Mouse (Mus musculus) embryonic facial prominence, embryonic 14.5 days (tissue): ENCODE measurements around the gene Adcy6. TPM values are rescaled to one million over a fixed set of nuclear protein-coding genes. Genes with fewer than 3 reads are reported as not detected.

Source experiments
- ATAC-seq: fragments of 200-750 bp; cut with Nextera tagmentation; 2 replicates; pipeline ENCODE4 v1.8.0; 2017; ENCODE audit warnings: low read depth, moderate number of reproducible peaks, moderate TSS enrichment
- DNase-seq: peaks from one replicate; pipeline ENCODE4 v3.0.0-alpha.2; 2015; ENCODE audit warnings: low spot score
- H3K27ac ChIP-seq: fragments of 300-500 bp; sonication (generic); replicated peaks from 2 replicates; pipeline ENCODE4 v1.5.1; 2014; ENCODE audit warnings: low read depth, mild to moderate bottlenecking, low read length, moderate library complexity
- H3K27me3 ChIP-seq: fragments of 300-500 bp; sonication (generic); replicated peaks from 2 replicates; pipeline ENCODE4 v1.6.1; 2014; ENCODE audit warnings: low read length; ENCODE audit not compliant: control insufficient read depth, insufficient read depth
- H3K36me3 ChIP-seq: fragments of 300-500 bp; sonication (generic); 2 replicates; pipeline ENCODE4 v1.6.1; 2014; ENCODE audit warnings: low read length, mixed read lengths; ENCODE audit not compliant: control insufficient read depth, insufficient read depth
- H3K4me1 ChIP-seq: fragments of 300-500 bp; sonication (generic); 2 replicates; pipeline ENCODE4 v1.6.1; 2014; ENCODE audit warnings: antibody characterized with exemption, low read length; ENCODE audit not compliant: control insufficient read depth, insufficient read depth
- H3K4me2 ChIP-seq: fragments of 300-500 bp; sonication (generic); 2 replicates; pipeline ENCODE4 v1.6.1; 2014; ENCODE audit warnings: low read depth, mild to moderate bottlenecking, low read length, moderate library complexity, mixed read lengths
- H3K4me3 ChIP-seq: fragments of 300-500 bp; sonication (generic); 2 replicates; pipeline ENCODE4 v1.5.1; 2014; ENCODE audit warnings: low read depth, mild to moderate bottlenecking, low read length
- H3K9ac ChIP-seq: fragments of 300-500 bp; sonication (generic); 2 replicates; pipeline ENCODE4 v1.6.1; 2014; ENCODE audit warnings: low read depth, mild to moderate bottlenecking, low read length, moderate library complexity, mixed read lengths
- H3K9me3 ChIP-seq: fragments of 300-500 bp; sonication (generic); 2 replicates; pipeline ENCODE4 v1.6.1; 2016; ENCODE audit warnings: low read length; ENCODE audit not compliant: control insufficient read depth
- WGBS: fragments of 180-500 bp; shearing (Covaris S2); extraction: QIAGEN DNeasy Blood & Tissue Kit; methylation state at CpG from one replicate; pipeline ENCODE4 v1.1.7; 2014; 5-methylcytosine and 5-hydroxymethylcytosine counted together
- polyA plus RNA-seq: library from polyadenylated mRNA; unstranded; fragments of >200 nt; fragmentation: Nextera tagmentation; extraction: Ambion mirVana; gene quantifications from 2 replicates; pipeline ENCODE4 v1.2.1, GENCODE M21; 2014

The Adcy6 gene
- polyA plus RNA-seq, 1 experiment from 2014 or later = 14.9 TPM

- Histone ChIP-seq H3K27ac (peak overlapping the region; percentile 89), H3K27me3 (no peaks in the 10 kb centered on the region), H3K4me3 (peak overlapping the region; percentile 82), H3K4me1 (peaks cover 25% of the 10 kb centered on the region), H3K4me2 (peak overlapping the region; percentile 87), H3K9ac (peak overlapping the region; percentile 91), H3K36me3 (no peaks in the 10 kb centered on the region), H3K9me3 (no peaks in the 10 kb centered on the region)
- 5% methylated on average over 12 of the region's 12 CpGs for WGBS
- ATAC-seq (no peak), DNase-seq (peak; percentile 49)
These were observed 306 bp upstream of the Adcy6 start for GRCm38 (mm10) chr15:98610131-98610633.

- Histone ChIP-seq H3K27ac (peak overlapping the region; percentile 89), H3K36me3 (peaks cover 10% of the 10 kb centered on the region), H3K27me3 (no peaks in the 10 kb centered on the region), H3K9me3 (no peaks in the 10 kb centered on the region), H3K9ac (peak overlapping the region; percentile 91), H3K4me3 (peak overlapping the region; percentile 82), H3K4me2 (peak overlapping the region; percentile 87), H3K4me1 (peaks cover 19% of the 10 kb centered on the region)
- DNase-seq = no peak
- WGBS = 0% methylated on average over 4 of the region's 26 CpGs
- peak; percentile 19 for ATAC-seq
These were observed 1.1 kb downstream of the Adcy6 start for GRCm38 (mm10) chr15:98608784-98609250.

GRCm38 (mm10) chr15:98608058-98608783 lies 1.7 kb downstream of the Adcy6 start:
- Histone ChIP-seq H3K9me3 (no peaks in the 10 kb centered on the region), H3K36me3 (peaks cover 16% of the 10 kb centered on the region), H3K27me3 (no peaks in the 10 kb centered on the region), H3K9ac (peak overlapping the region; percentile 91), H3K27ac (peak overlapping the region; percentile 89; the same call in 1 of the 2 replicates), H3K4me1 (peaks cover 22% of the 10 kb centered on the region), H3K4me3 (peak overlapping the region; percentile 82), H3K4me2 (peak overlapping the region; percentile 87)
- ATAC-seq = no peak
- DNase-seq = no peak
- WGBS = 11% methylated on average over 7 of the region's 10 CpGs

DNA sequence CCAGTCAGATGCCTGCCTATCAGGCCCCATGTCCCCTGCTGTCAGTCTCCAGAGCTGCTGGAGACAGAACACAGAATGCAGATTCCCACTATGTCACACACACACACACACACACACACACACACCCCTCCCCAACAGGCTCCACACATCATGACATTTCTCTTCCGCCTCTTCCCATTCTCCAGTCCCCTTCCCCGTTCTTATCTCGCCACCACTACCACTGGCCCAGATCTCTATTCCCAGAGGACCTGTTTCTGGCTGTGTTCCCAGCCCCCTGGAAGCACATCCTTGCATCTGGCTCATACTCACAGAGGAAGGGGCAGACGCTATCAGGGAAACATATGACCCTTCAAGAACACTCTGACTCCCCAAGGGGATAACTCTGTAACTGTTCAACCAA lies 2.3 kb downstream of the Adcy6 start:
- Histone ChIP-seq H3K4me2 (peak overlapping the region; percentile 87), H3K27ac (no peak overlapping the region), H3K27me3 (no peaks in the 10 kb centered on the region), H3K36me3 (peaks cover 16% of the 10 kb centered on the region), H3K4me1 (peaks cover 28% of the 10 kb centered on the region), H3K4me3 (peak overlapping the region; percentile 82), H3K9me3 (no peaks in the 10 kb centered on the region), H3K9ac (peak overlapping the region; percentile 91)
- no peak for ATAC-seq
- peak; percentile 57 for DNase-seq
- WGBS = 28% methylated on average over 4 of the region's 4 CpGs

DNA sequence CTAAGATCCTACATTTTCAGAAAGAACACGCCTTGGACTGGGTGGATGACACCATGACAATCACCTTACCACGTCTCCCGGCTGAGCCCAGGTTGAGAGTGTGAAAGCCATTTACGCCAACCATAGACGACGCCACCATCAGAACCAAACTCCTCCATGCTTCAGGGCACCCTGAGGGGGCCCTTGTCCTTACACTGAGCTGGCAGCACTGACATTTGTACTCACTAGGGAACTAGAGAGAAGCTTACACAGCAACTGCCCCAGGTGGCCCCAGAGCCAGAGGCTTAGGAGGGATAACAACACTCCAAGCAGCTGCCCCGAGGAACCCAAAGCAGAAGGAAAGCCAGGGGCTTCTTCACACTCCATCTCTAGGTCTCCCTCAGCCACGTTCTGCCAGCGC lies 3.1 kb downstream of the Adcy6 start:
- Histone ChIP-seq H3K4me1 (peaks cover 37% of the 10 kb centered on the region), H3K36me3 (peaks cover 16% of the 10 kb centered on the region), H3K4me3 (no peak overlapping the region), H3K9ac (peak overlapping the region; percentile 34; the same call in 1 of the 2 replicates), H3K27me3 (no peaks in the 10 kb centered on the region), H3K4me2 (peak overlapping the region; percentile 87; the same call in 1 of the 2 replicates), H3K9me3 (no peaks in the 10 kb centered on the region), H3K27ac (no peak overlapping the region)
- WGBS = 66% methylated on average over 9 of the region's 9 CpGs
- DNase-seq = no peak
- no peak for ATAC-seq

DNA sequence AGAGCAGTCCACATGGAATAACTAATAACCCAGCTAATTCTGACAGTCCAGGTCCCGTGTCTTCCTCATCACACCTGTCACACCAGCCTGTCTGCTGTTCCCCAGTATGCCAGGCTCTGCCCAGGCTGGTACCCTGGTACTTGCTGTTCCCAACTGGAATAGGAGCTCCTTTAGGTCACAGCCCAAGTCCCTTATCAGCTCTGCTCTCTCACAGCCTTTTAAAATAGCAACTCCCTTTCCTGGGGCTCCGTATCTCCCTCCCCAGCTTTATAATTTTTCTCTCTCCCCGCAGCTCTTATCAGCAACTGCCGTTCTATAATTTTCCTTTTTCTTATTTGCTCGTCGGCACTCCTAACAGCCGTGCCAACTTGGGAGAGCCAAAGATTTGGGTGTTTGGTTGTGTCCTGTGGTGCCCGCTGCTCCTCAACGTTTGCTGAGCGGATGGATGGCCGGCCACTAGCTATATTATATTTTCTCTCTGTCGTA lies 3.8 kb downstream of the Adcy6 start:
- Histone ChIP-seq H3K9ac (no peak overlapping the region), H3K4me2 (no peak overlapping the region), H3K9me3 (no peaks in the 10 kb centered on the region), H3K36me3 (peaks cover 22% of the 10 kb centered on the region), H3K27ac (no peak overlapping the region), H3K27me3 (no peaks in the 10 kb centered on the region), H3K4me3 (no peak overlapping the region), H3K4me1 (peaks cover 37% of the 10 kb centered on the region)
- DNase-seq = no peak
- WGBS = 92% methylated on average over 12 of the region's 12 CpGs
- no peak for ATAC-seq

GRCm38 (mm10) chr15:98604041-98604575 lies 5.8 kb downstream of the Adcy6 start:
- H3K4me1 ChIP-seq = peaks cover 34% of the 10 kb centered on the region
- no peaks in the 10 kb centered on the region for H3K9me3 ChIP-seq
- H3K9ac ChIP-seq = 0 out of 2 replicates have a peak overlapping the region, but pooled peaks have one; percentile 15
- no peak overlapping the region for H3K4me3 ChIP-seq
- peaks cover 41% of the 10 kb centered on the region for H3K36me3 ChIP-seq
- no peak for DNase-seq
- 92% methylated on average over 15 of the region's 24 CpGs for WGBS
- no peak overlapping the region for H3K4me2 ChIP-seq
- no peak for ATAC-seq
- H3K27ac ChIP-seq = no peak overlapping the region
- no peaks in the 10 kb centered on the region for H3K27me3 ChIP-seq

- peak; percentile 16 for DNase-seq
- H3K4me1 ChIP-seq = peaks cover 30% of the 10 kb centered on the region
- peaks cover 51% of the 10 kb centered on the region for H3K36me3 ChIP-seq
- H3K9ac ChIP-seq = peak overlapping the region; percentile 51
- no peaks in the 10 kb centered on the region for H3K9me3 ChIP-seq
- no peaks in the 10 kb centered on the region for H3K27me3 ChIP-seq
- no peak for ATAC-seq
- peak overlapping the region; percentile 70 for H3K27ac ChIP-seq
- 29% methylated on average over 3 of the region's 4 CpGs for WGBS
- H3K4me3 ChIP-seq = peak overlapping the region; percentile 25
- peak overlapping the region; percentile 54 for H3K4me2 ChIP-seq
These were observed 6.9 kb downstream of the Adcy6 start for GRCm38 (mm10) chr15:98602921-98603458.
